Mouse (Mus musculus) olfactory bulb, adult 2 months (tissue): Measurements from ENCODE around the gene March8.

Source experiments
- CTCF ChIP-seq: fragments of 200-500 bp; IDR thresholded peaks from 2 replicates; pipeline ENCODE4 v1.5.1; 2012; ENCODE audit warnings: low read depth, mild to moderate bottlenecking, low read length, moderate library complexity; ENCODE audit not compliant: insufficient read depth
- POLR2A ChIP-seq: fragments of 200-500 bp; IDR thresholded peaks from 2 replicates; pipeline ENCODE4 v1.6.1; 2012; ENCODE audit warnings: mild to moderate bottlenecking, low read depth, low read length, moderate library complexity; ENCODE audit not compliant: insufficient read depth

- TF ChIP-seq CTCF (no peak), POLR2A (no peak)
These were observed 69.4 kb downstream of the March8 start for GRCm38 (mm10) chr6:116407216-116407615.
